Mouse (Mus musculus) heart, postnatal 25 days (tissue): ENCODE measurements around the gene Ptprg. TPM values are rescaled to one million over a fixed set of nuclear protein-coding genes. Genes with fewer than 3 reads are reported as not detected.
"Not testable (repeated sequence)": the region's sequence is repeated elsewhere in the genome, so short reads cannot be mapped to it uniquely, and the experiment has no call there.

Source experiments
- DNase-seq: peaks from one replicate; pipeline ENCODE4 v3.0.0; 2022; ENCODE audit warnings: low spot score
- intact Hi-C: fragments of 180-260 bp; cut with DNase I; formaldehyde crosslinking; loops from one replicate; pipeline ENCODE4 v1.15.1; 2025
- total RNA-seq, 2 experiments: library from RNA; stranded (reverse); gene quantifications; 2 replicates each; pipeline ENCODE4 v1.2.3; 2021

Ptprg gene
- total RNA-seq, 2 experiments from 2014 or later: 58.0 to 62.3 TPM

- intact Hi-C loops: loop anchor here (5.0 kb wide), 1 partner anchor 87 kb away; no protein-coding TSS in a partner anchor
- DNase-seq: no peak
Measured at GRCm38 (mm10) chr14:11895486-11895885, 342.2 kb downstream of the Ptprg start.

- no peak for DNase-seq
- intact Hi-C loops: no loop called here
Measured at GRCm38 (mm10) chr14:11902794-11903193, 349.5 kb downstream of the Ptprg start.

GRCm38 (mm10) chr14:11906130-11906675 is 352.9 kb downstream of the Ptprg start:
- DNase-seq: no peak
- intact Hi-C loops: no loop called here

- intact Hi-C loops: no loop called here
- no peak for DNase-seq
Measured at GRCm38 (mm10) chr14:11912253-11912652, 358.9 kb downstream of the Ptprg start.

GRCm38 (mm10) chr14:11917225-11917624 is 363.9 kb downstream of the Ptprg start:
- DNase-seq: no peak
- intact Hi-C loops: loop anchor here (5.0 kb wide), 1 partner anchor 35 kb away; no protein-coding TSS in a partner anchor

- no peak for DNase-seq
- intact Hi-C loops: no loop called here
Measured at GRCm38 (mm10) chr14:11928545-11928944, 375.2 kb downstream of the Ptprg start.

GRCm38 (mm10) chr14:11932517-11932916 is 379.2 kb downstream of the Ptprg start:
- DNase-seq: no peak
- intact Hi-C loops: loop anchor here (5.0 kb wide), 1 partner anchor 45 kb away; no protein-coding TSS in a partner anchor

- intact Hi-C loops: loop anchor here (5.0 kb wide), 1 partner anchor 47 kb away; no protein-coding TSS in a partner anchor
- DNase-seq: no peak
Measured at GRCm38 (mm10) chr14:11934556-11934955, 381.2 kb downstream of the Ptprg start.

GRCm38 (mm10) chr14:11935281-11935680 is 381.9 kb downstream of the Ptprg start:
- no peak for DNase-seq
- intact Hi-C loops: no loop called here

- intact Hi-C loops: no loop called here
- DNase-seq: no peak
Measured at GRCm38 (mm10) chr14:11935698-11936097, 382.4 kb downstream of the Ptprg start.

- no peak for DNase-seq
- intact Hi-C loops: no loop called here
Measured at GRCm38 (mm10) chr14:11938912-11939311, 385.6 kb downstream of the Ptprg start.

GRCm38 (mm10) chr14:11941989-11942514 is 388.7 kb downstream of the Ptprg start:
- no peak for DNase-seq

GRCm38 (mm10) chr14:11950379-11950778 is 397.0 kb downstream of the Ptprg start:
- intact Hi-C loops: no loop called here

More at GRCm38 (mm10) chr14:11941989-11942514, 388.7 kb downstream of the Ptprg start:
- intact Hi-C loops: no loop called here

GRCm38 (mm10) chr14:11955020-11955882 is 401.9 kb downstream of the Ptprg start:
- intact Hi-C loops: no loop called here
- no peak for DNase-seq

More at GRCm38 (mm10) chr14:11950379-11950778, 397.0 kb downstream of the Ptprg start:
- no peak for DNase-seq

- no peak for DNase-seq
- intact Hi-C loops: no loop called here
Measured at GRCm38 (mm10) chr14:11960269-11961121, 407.2 kb downstream of the Ptprg start.

- intact Hi-C loops: no loop called here
- no peak for DNase-seq
Measured at GRCm38 (mm10) chr14:11962101-11962500, 408.8 kb downstream of the Ptprg start.

GRCm38 (mm10) chr14:11962561-11962960 is 409.2 kb downstream of the Ptprg start:
- intact Hi-C loops: no loop called here
- no peak for DNase-seq

GRCm38 (mm10) chr14:11963791-11964190 is 410.5 kb downstream of the Ptprg start:
- intact Hi-C loops: no loop called here
- no peak for DNase-seq

- intact Hi-C loops, DNase-seq: not testable (repeated sequence)
Measured at GRCm38 (mm10) chr14:11964326-11964725, 411.0 kb downstream of the Ptprg start.

GRCm38 (mm10) chr14:11965878-11966277 is 412.5 kb downstream of the Ptprg start:
- intact Hi-C loops: no loop called here
- DNase-seq: no peak
